Mouse (Mus musculus): ENCODE data around the gene Syt12.

Gene Syt12

DNA sequence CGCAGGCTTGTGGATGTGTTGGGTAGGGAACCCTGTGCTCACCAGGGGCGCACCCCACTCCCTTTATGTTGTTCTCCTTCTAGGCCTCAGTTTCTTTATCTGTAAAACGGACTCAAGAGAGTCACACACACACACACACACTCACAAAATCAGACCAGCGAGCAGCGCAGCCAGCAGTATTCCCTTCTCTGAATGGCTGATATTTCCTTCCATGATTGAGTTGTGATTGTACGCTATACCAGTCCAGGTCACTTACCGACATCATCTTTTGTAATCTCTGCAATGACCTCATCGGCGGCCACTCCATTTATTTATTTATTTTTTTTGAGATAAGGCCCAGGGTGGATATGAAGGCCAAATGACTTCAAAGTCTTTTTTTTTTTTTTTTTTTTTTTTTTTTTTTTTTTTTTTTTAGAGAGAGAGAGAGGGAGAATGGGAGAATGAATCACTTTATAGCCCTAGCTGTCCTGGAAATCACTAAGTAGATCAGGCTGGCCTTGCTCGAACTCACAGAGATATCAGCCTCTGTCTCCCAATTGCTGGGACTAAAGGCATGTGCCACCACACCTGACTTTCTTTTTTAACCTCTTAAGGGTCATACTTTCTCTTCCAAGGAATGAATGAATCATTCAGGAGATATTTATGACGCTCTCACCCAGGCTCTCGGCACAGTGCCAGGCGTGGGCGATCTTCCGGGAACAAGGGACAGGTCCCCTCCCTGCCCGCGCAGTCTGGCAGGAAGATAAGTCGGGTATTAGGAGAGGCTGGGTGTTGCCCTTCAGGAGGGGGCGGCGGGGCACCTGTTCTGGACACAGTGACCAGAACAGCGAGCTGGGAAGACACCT, at the start of gene Syt12:
TSS of gene Syt12 (minus strand) at position 103 of the 845 bp plus-strand sequence.
- DNase-seq (ENCODE audit: low spot score): no peak

GRCm38 (mm10) chr19:4521426-4522050, 44.3 kb upstream of the Syt12 start:
- DNase-seq (ENCODE audit: low spot score): no peak

- no peak for DNase-seq (ENCODE audit: low spot score)
Observed at GRCm38 (mm10) chr19:4517483-4517882, 40.2 kb upstream of the Syt12 start.

GRCm38 (mm10) chr19:4516288-4516687, 39.0 kb upstream of the Syt12 start:
- DNase-seq (ENCODE audit: low spot score): no peak

GRCm38 (mm10) chr19:4515746-4516145, 38.5 kb upstream of the Syt12 start:
- no peak for DNase-seq (ENCODE audit: low spot score)

DNA sequence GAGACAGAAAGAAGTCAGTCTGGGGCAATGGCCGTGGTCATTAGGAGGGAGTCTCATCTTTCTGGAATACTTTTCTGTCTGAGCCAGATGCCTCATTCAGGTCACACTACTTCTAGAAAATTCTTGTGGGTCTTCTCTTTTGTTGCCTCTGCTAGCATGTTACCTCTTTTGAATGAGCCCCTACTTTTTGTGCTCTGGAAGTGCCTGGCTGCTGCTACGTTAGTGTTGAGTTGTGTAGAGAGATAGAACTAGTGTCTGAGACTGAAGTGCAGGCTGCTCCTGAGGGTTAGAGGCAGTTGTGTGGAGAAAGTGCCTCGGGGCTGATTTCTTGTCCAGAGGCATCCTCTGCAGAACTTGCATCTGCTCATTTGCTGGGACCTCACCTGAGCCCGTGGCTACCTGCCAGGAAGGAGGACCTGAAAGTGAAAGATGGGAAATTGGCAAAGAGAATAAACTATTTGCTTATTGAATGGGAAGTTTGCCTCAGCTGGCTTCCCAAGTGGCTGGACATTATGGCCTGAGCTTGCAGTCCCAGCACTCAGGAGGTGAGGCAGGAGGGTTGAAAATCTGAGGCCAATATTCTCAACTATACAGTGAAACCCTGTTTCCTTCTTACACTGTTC, 36.1 kb upstream of the Syt12 start:
- DNase-seq (ENCODE audit: low spot score): no peak

DNA sequence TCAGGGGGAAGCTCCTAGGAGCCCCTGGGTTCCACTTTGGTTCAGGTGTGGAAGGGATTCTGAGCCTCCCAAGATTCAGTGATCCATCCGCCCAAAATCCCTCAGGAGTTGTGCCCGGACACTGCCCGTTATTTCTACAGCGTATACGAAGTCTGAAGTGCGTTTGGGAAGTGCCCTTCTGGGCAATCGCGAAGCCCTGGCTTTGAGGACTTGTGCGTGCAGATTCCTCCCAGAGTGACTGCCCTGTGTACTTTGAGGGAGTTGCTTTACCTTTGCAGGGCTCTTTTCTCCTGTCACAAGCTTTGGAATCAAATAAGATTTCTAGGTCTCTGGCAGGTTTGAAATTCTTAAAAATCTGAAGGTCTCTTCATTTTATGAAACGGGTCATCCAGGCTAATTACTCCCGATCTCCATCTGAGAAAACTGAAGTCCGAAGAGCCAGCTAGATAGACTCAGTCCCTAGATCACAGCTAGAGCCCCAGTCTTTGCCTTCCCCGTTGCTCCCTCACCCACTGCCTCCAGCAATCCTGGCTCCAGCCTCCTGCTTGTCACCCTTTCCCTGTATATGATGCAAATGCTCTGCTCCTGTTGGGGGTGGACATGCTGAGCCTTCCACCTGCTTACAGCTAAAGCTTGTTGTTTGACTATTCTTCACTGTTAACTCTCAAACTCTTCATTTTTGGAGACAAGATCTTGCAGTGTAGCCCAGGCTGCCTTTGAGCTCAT, 34.0 kb upstream of the Syt12 start:
- DNase-seq (ENCODE audit: low spot score): no peak

DNA sequence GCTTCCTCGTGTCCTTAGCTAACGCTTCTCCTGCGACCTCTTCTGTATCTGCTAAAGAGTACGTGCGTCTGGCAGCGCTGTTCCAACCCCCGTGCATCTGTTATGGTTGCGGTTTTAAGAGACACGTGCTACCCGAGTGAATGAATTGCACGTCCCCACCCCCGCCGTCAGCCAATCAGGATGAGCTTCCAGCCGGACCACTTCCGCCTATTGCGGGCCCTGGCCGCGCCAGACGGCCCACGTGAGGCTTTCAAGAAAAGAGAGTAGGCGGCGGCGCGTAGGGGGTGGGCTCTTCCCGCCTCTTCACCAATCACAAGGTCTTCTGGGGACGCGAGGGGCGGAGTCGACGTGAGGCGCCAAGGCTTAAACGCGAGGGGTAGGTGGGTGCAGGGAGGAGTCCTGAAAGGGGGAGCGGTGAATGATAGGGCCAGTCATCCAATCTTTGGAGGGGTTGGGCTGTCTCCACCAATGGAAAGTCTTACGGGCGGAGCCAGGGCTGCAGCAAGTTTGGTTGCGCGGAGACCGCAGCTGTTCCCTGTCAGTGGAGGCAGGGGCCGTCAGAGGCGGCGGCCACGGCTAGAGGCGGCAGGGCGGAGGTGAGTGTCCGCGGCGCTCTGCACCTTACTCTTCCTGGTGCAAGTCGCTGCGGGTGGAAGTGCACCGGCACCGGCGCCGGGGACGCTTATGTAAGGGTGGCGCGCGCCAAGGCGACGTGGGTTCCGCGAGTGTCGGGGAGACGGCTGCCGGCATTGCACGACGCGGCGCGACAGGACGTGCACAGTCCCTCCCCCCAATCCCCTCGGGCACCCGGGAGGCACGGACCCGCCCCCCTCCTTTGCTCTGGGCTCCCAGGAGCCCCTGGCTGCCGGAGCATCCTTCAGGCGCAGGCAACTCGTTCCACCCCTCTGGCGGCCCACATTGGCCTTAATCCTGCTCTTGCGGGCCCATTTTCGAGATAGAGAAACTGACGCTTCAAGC, 33.0 kb upstream of the Syt12 start, which contains the start of gene Pcx:
TSS of gene Pcx (plus strand) at position 487 of the 978 bp plus-strand sequence.
- DNase-seq (ENCODE audit: low spot score): peak; percentile 99

DNA sequence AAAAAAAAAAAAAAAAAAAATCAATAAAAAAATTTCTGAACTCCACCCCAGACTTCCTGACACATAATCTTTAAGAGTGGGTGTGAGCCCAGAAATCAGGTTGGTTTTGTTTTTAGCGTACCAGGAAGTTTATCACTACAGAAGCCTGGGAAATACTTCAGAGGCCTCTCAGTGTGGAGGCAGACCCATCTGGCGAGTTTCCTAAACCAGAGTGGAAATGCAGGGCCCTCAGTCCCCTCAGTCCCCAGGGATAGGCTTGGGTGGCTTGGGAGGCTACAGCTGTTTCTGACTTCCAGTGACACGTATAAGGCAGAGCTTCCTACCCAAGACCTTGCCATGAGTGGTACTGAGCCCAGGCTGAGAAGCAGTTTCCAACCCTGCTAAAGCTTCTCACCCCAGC, 30.5 kb upstream of the Syt12 start:
- no peak for DNase-seq (ENCODE audit: low spot score)

GRCm38 (mm10) chr19:4504830-4505229, 27.6 kb upstream of the Syt12 start:
- DNase-seq (ENCODE audit: low spot score): no peak

GRCm38 (mm10) chr19:4502701-4503100, 25.5 kb upstream of the Syt12 start:
- no peak for DNase-seq (ENCODE audit: low spot score)

GRCm38 (mm10) chr19:4498062-4498933, 21.1 kb upstream of the Syt12 start, which contains the start of gene 2010003K11Rik:
Gene 2010003K11Rik, minus strand, starts transcription at chr19:4498583.
- no peak for DNase-seq (ENCODE audit: low spot score)

- peak; percentile 95 for DNase-seq (ENCODE audit: low spot score)
Observed at GRCm38 (mm10) chr19:4497263-4497973, 20.2 kb upstream of the Syt12 start.

DNA sequence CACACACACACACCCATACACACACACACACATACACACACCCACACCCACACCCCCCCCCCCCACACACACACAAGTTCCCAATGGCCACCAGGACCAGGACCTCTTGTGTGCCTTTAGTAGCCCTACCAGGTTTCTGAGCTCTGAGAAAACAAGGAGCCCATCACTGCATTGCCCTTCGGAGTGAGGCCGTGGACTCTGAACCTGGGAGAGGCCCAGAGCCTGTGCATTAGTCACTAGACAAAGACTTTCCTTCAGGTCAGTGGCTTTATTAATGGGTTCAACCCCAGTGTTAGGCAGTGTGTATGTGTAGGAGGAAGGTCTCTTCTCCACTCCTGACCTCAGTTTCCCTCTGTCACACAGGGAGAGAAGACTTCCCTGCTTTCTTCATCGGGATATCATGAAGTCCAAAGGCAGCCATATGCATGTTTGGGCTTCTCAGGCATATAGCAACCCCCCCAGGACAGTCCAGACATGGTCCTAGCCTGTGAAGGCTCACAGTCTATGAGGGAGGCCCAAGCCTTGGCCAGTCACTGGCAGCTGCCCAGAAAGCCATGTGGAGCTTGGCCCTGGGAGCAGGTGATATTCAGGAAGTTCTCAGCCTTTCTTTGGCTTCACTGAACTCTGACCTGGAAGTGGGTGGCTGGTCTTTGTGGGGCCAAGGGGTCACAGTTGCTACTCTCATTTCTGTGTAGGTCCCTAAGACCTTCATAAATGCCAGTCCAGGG, 19.5 kb upstream of the Syt12 start:
- DNase-seq (ENCODE audit: low spot score): no peak

GRCm38 (mm10) chr19:4495814-4496213, 18.6 kb upstream of the Syt12 start:
- no peak for DNase-seq (ENCODE audit: low spot score)

DNA sequence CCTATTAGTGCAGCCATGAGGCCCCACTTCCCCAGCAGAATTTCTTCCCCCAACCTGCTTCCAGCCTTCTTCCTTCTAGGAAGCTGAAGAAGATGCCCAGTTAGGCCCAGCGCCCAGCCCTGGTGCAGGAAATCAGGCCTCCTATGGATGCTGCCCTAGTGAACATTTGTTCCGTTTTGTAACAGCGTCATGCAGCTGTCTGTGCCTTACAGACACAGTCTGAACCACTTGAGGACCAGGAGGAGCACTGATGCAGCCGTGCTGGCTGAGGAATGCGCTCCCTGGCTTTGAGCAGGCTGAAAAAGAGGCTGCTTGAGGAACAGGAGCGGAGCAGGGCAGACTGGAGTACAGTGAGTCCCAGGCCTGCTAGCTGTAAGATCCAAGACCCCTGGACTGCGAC, 17.5 kb upstream of the Syt12 start:
- DNase-seq (ENCODE audit: low spot score): no peak

DNA sequence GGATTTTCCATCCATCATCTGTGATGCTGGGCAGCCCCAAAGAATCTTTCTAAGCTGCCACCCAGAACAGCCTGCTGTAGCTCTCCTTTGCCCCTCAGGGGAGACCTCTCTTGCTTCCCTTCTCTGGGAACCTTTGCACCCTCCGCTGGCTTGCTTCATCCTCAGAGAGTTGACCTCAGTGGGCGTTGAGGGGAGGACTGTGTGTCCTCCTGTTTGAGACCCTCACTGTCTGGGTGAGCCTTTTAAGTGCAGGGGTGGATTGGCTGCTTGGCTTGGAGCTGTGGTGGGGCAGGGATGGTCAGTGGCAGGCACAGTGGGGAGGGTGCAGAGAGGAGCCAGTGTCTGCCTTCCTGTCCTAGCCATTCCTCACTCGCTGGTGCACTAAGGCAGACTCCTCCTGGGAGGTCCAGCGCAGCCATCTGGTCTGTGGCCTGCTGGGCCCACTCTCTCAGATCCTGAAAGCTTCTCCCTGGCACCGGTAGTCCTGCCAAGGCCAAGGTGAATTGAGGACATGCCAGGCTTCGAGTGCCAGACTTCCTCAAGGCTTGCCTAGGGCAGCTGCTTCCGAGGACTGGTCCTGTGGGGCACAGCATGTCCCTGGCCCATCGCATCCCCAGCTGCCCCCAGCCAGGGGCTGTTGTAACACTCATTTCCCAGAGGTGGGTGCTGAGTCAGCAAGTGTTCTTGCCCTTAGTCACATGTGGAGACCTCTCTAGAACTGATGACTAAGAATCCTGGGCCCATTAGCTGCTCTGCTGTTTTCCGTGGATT, 15.5 kb upstream of the Syt12 start:
- no peak for DNase-seq (ENCODE audit: low spot score)

All from retina, embryonic 14.5 days (tissue).